Mouse (Mus musculus) hindbrain, embryonic 15.5 days (tissue): ENCODE data around the gene Tff2. TPM values are rescaled to one million over a fixed set of nuclear protein-coding genes. Genes with fewer than 3 reads are reported as not detected.

Experiments
- ATAC-seq: fragments of 200-750 bp; cut with Nextera tagmentation; 2 replicates; pipeline ENCODE4 v1.8.0; 2017; ENCODE audit warnings: low read depth, moderate number of reproducible peaks, moderate TSS enrichment; ENCODE audit not compliant: low FRiP score
- H3K27ac ChIP-seq: fragments of 300-500 bp; sonication (generic); replicated peaks from 2 replicates; pipeline ENCODE4 v1.5.1; 2015; ENCODE audit warnings: mild to moderate bottlenecking, inconsistent platforms
- H3K27me3 ChIP-seq: fragments of 300-500 bp; sonication (generic); 2 replicates; pipeline ENCODE4 v1.6.1; 2015; ENCODE audit warnings: control low read depth, inconsistent platforms
- H3K36me3 ChIP-seq: fragments of 300-500 bp; sonication (generic); 2 replicates; pipeline ENCODE4 v1.6.1; 2015; ENCODE audit warnings: control low read depth, inconsistent platforms
- H3K4me1 ChIP-seq: fragments of 300-500 bp; sonication (generic); replicated peaks from 2 replicates; pipeline ENCODE4 v1.6.1; 2015; ENCODE audit warnings: control low read depth, inconsistent platforms
- H3K4me2 ChIP-seq: fragments of 300-500 bp; sonication (generic); 2 replicates; pipeline ENCODE4 v1.6.1; 2015; ENCODE audit warnings: moderate library complexity, mild to moderate bottlenecking, inconsistent platforms
- H3K4me3 ChIP-seq: fragments of 300-500 bp; sonication (generic); 2 replicates; pipeline ENCODE4 v1.5.1; 2015; ENCODE audit warnings: mild to moderate bottlenecking, inconsistent platforms
- H3K9ac ChIP-seq: fragments of 300-500 bp; sonication (generic); 2 replicates; pipeline ENCODE4 v1.6.1; 2015; ENCODE audit warnings: inconsistent platforms
- H3K9me3 ChIP-seq: fragments of 300-500 bp; sonication (generic); 2 replicates; pipeline ENCODE4 v1.6.1; 2016; ENCODE audit warnings: control low read depth, inconsistent platforms
- WGBS: fragments of 180-500 bp; shearing (Covaris S2); methylation state at CpG from one replicate; pipeline ENCODE4 v1.1.7; 2015; 5-methylcytosine and 5-hydroxymethylcytosine counted together
- polyA plus RNA-seq: library from polyadenylated mRNA; unstranded; fragments of >200 nt; fragmentation: Nextera tagmentation; extraction: Ambion mirVana; gene quantifications from 2 replicates; pipeline ENCODE4 v1.2.1, GENCODE M21; 2015

Gene Tff2
- polyA plus RNA-seq, 1 experiment from 2014 or later: not detected

GRCm38 (mm10) chr17:31133776-31134175 is 10.3 kb downstream of the Tff2 start:
- Histone ChIP-seq H3K4me1 (no peaks in the 10 kb centered on the region), H3K36me3 (no peaks in the 10 kb centered on the region), H3K9me3 (no peaks in the 10 kb centered on the region), H3K4me3 (no peak overlapping the region), H3K27me3 (no peaks in the 10 kb centered on the region), H3K9ac (no peak overlapping the region), H3K27ac (no peak overlapping the region), H3K4me2 (no peak overlapping the region)
- no peak for ATAC-seq
- WGBS: 86% methylated on average over 15 of the region's 15 CpGs

- Histone ChIP-seq H3K36me3 (no peaks in the 10 kb centered on the region), H3K27me3 (no peaks in the 10 kb centered on the region), H3K4me3 (no peak overlapping the region), H3K4me1 (no peaks in the 10 kb centered on the region), H3K9me3 (no peaks in the 10 kb centered on the region), H3K27ac (no peak overlapping the region), H3K9ac (no peak overlapping the region), H3K4me2 (no peak overlapping the region)
- WGBS: 84% methylated on average over 10 of the region's 10 CpGs
- ATAC-seq: no peak
Observed at GRCm38 (mm10) chr17:31131269-31131821, 12.7 kb downstream of the Tff2 start.

GRCm38 (mm10) chr17:31129452-31129851 is 14.6 kb downstream of the Tff2 start, which contains the start of gene Tff3:
Gene Tff3 (minus strand): TSS chr17:31129646.
- Histone ChIP-seq H3K9ac (no peak within 1 kb of the TSS), H3K36me3 (no peaks in the 10 kb centered on the region), H3K27ac (no peak within 1 kb of the TSS), H3K4me2 (no peak within 1 kb of the TSS), H3K27me3 (no peaks in the 10 kb centered on the region), H3K9me3 (no peaks in the 10 kb centered on the region), H3K4me3 (no peak within 1 kb of the TSS), H3K4me1 (peaks cover 8% of the 10 kb centered on the region)
- WGBS: 13% methylated on average over 2 of the region's 2 CpGs
- no peak for ATAC-seq

GRCm38 (mm10) chr17:31128708-31129318 is 15.3 kb downstream of the Tff2 start:
- Histone ChIP-seq H3K9ac (no peak overlapping the region), H3K36me3 (no peaks in the 10 kb centered on the region), H3K27me3 (no peaks in the 10 kb centered on the region), H3K4me2 (no peak overlapping the region), H3K4me1 (peaks cover 8% of the 10 kb centered on the region), H3K4me3 (no peak overlapping the region), H3K27ac (no peak overlapping the region), H3K9me3 (no peaks in the 10 kb centered on the region)
- WGBS: 86% methylated on average over 9 of the region's 9 CpGs
- no peak for ATAC-seq

GRCm38 (mm10) chr17:31125548-31126266 is 18.4 kb downstream of the Tff2 start:
- H3K36me3 ChIP-seq: no peaks in the 10 kb centered on the region
- 39% methylated on average over 9 of the region's 9 CpGs for WGBS
- H3K9ac ChIP-seq: no peak overlapping the region
- H3K27me3 ChIP-seq: no peaks in the 10 kb centered on the region
- H3K9me3 ChIP-seq: peaks cover 6% of the 10 kb centered on the region; the same call in 1 of the 2 replicates
- H3K4me1 ChIP-seq: peaks cover 8% of the 10 kb centered on the region
- no peak overlapping the region for H3K4me3 ChIP-seq
- H3K4me2 ChIP-seq: no peak overlapping the region
- H3K27ac ChIP-seq: no peak overlapping the region
- ATAC-seq: peak; percentile 59

GRCm38 (mm10) chr17:31121975-31122374 is 22.1 kb downstream of the Tff2 start:
- H3K4me3 ChIP-seq: no peak overlapping the region
- no peaks in the 10 kb centered on the region; the same call in 1 of the 2 replicates for H3K36me3 ChIP-seq
- no peak overlapping the region for H3K4me2 ChIP-seq
- H3K9ac ChIP-seq: no peak overlapping the region
- H3K4me1 ChIP-seq: peaks cover 8% of the 10 kb centered on the region
- peaks cover 6% of the 10 kb centered on the region; the same call in 1 of the 2 replicates for H3K9me3 ChIP-seq
- no peak for ATAC-seq
- H3K27ac ChIP-seq: no peak overlapping the region
- WGBS: 12% methylated on average over 8 of the region's 8 CpGs
- no peaks in the 10 kb centered on the region for H3K27me3 ChIP-seq

- peak; percentile 62; the same call in 1 of the 2 replicates for ATAC-seq
- Histone ChIP-seq H3K9ac (no peak overlapping the region), H3K27ac (no peak overlapping the region), H3K36me3 (no peaks in the 10 kb centered on the region; the same call in 1 of the 2 replicates), H3K27me3 (no peaks in the 10 kb centered on the region), H3K9me3 (peaks cover 6% of the 10 kb centered on the region; the same call in 1 of the 2 replicates), H3K4me1 (no peaks in the 10 kb centered on the region), H3K4me2 (no peak overlapping the region), H3K4me3 (no peak overlapping the region)
- 6% methylated on average over 7 of the region's 7 CpGs for WGBS
Observed at GRCm38 (mm10) chr17:31119429-31119828, 24.7 kb downstream of the Tff2 start.

- H3K27me3 ChIP-seq: no peaks in the 10 kb centered on the region
- H3K9ac ChIP-seq: no peak overlapping the region
- ATAC-seq: no peak
- no peak overlapping the region for H3K27ac ChIP-seq
- H3K4me3 ChIP-seq: no peak overlapping the region
- H3K36me3 ChIP-seq: peaks cover 8% of the 10 kb centered on the region; the same call in 1 of the 2 replicates
- 0 out of 2 replicates have a peak, but pooled peaks cover 4% of the 10 kb centered on the region for H3K4me1 ChIP-seq
- no peak overlapping the region for H3K4me2 ChIP-seq
- H3K9me3 ChIP-seq: no peaks in the 10 kb centered on the region
- 87% methylated on average over 5 of the region's 5 CpGs for WGBS
Observed at GRCm38 (mm10) chr17:31117946-31118345, 26.1 kb downstream of the Tff2 start.

GRCm38 (mm10) chr17:31116063-31116462 is 28.0 kb downstream of the Tff2 start:
- Histone ChIP-seq H3K36me3 (peaks cover 21% of the 10 kb centered on the region), H3K9me3 (no peaks in the 10 kb centered on the region), H3K4me2 (no peak overlapping the region), H3K9ac (no peak overlapping the region), H3K4me1 (0 out of 2 replicates have a peak, but pooled peaks cover 4% of the 10 kb centered on the region), H3K27ac (no peak overlapping the region), H3K4me3 (no peak overlapping the region), H3K27me3 (no peaks in the 10 kb centered on the region)
- WGBS: 70% methylated on average over 6 of the region's 6 CpGs
- no peak for ATAC-seq

GRCm38 (mm10) chr17:31113191-31113856 is 30.8 kb downstream of the Tff2 start:
- H3K27ac ChIP-seq: no peak overlapping the region
- no peak for ATAC-seq
- H3K4me2 ChIP-seq: no peak overlapping the region
- peaks cover 38% of the 10 kb centered on the region for H3K36me3 ChIP-seq
- 30% methylated on average over 9 of the region's 9 CpGs for WGBS
- H3K9ac ChIP-seq: no peak overlapping the region
- no peaks in the 10 kb centered on the region for H3K9me3 ChIP-seq
- 0 out of 2 replicates have a peak, but pooled peaks cover 4% of the 10 kb centered on the region for H3K4me1 ChIP-seq
- H3K27me3 ChIP-seq: no peaks in the 10 kb centered on the region
- H3K4me3 ChIP-seq: no peak overlapping the region

- no peak for ATAC-seq
- H3K4me2 ChIP-seq: no peak overlapping the region
- no peaks in the 10 kb centered on the region for H3K27me3 ChIP-seq
- 0 out of 2 replicates have a peak, but pooled peaks cover 1% of the 10 kb centered on the region for H3K4me1 ChIP-seq
- no peak overlapping the region for H3K4me3 ChIP-seq
- H3K9me3 ChIP-seq: no peaks in the 10 kb centered on the region
- 93% methylated on average over 15 of the region's 15 CpGs for WGBS
- H3K9ac ChIP-seq: no peak overlapping the region
- H3K27ac ChIP-seq: no peak overlapping the region
- peaks cover 43% of the 10 kb centered on the region for H3K36me3 ChIP-seq
Observed at GRCm38 (mm10) chr17:31108388-31108787, 35.7 kb downstream of the Tff2 start.

GRCm38 (mm10) chr17:31103823-31104222 is 40.3 kb downstream of the Tff2 start:
- Histone ChIP-seq H3K4me1 (no peaks in the 10 kb centered on the region), H3K36me3 (peaks cover 16% of the 10 kb centered on the region), H3K4me2 (no peak overlapping the region), H3K9me3 (no peaks in the 10 kb centered on the region), H3K9ac (no peak overlapping the region), H3K27ac (no peak overlapping the region), H3K27me3 (no peaks in the 10 kb centered on the region), H3K4me3 (no peak overlapping the region)
- ATAC-seq: no peak
- WGBS: 75% methylated on average over 8 of the region's 8 CpGs
